Mouse (Mus musculus) kidney, postnatal 14 days (tissue): ENCODE results near the gene Inhbb.

Experiments
- DNase-seq: peaks from one replicate; pipeline ENCODE4 v3.0.0; 2022; ENCODE audit warnings: mixed read lengths

Gene Inhbb

DNA sequence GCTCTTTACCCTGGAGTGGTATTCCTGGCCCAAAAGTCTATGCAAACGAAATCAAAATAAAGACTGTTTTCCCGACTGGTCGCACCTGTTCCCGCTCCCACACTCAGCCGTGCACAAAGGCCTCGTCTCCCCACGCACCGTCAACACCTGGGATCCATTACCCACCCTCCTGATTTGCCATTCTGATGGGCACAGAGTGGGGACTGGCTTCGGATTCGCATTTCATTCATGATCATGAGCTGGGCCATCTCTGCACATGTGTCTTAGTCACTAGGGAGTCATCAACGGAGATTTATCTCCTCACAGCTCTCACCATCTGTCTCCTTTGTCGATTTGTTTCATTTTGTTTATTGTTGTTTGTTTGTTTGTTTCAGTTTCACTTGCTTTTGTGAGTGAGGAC is 54.5 kb downstream of the Inhbb start:
- no peak for DNase-seq

DNA sequence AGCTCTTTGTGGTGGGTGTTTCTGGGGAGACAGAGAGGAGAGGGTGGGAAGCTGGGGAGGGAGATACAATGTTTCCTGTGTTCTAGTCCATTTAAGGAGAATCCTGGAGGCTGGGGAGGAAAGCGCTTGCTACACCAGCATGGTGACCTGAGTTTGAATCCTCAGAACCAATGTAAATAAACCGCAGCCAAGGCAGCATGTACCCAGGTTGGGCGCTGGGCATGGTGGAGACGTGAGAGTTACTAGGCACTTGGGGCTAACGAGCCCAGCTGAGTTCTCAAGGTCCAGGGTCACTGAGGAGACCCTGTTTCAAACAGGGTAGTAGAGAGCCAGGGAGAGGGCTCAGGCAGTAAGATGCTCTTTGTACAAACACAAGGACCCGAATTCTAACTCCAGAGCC is 55.7 kb downstream of the Inhbb start:
- no peak for DNase-seq
